Mouse (Mus musculus) gastrocnemius, adult 2 months (tissue): ENCODE measurements around the gene Zfp239. TPM values are rescaled to one million over a fixed set of nuclear protein-coding genes. Genes with fewer than 3 reads are reported as not detected.

Experiments used
- DNase-seq: peaks from one replicate; pipeline ENCODE4 v3.0.0; 2022
- H3K27ac ChIP-seq: fragments of 200-600 bp; 2 replicates; pipeline ENCODE4 v1.8.1; 2022; ENCODE audit warnings: mild to moderate bottlenecking
- H3K4me3 ChIP-seq: fragments of 200-600 bp; 2 replicates; pipeline ENCODE4 v1.8.1; 2022; ENCODE audit warnings: mild to moderate bottlenecking, moderate library complexity
- CTCF ChIP-seq: fragments of 200-600 bp; IDR thresholded peaks from 2 replicates; pipeline ENCODE4 v1.8.1; 2022; ENCODE audit warnings: antibody characterized with exemption, mild to moderate bottlenecking, moderate library complexity
- intact Hi-C: fragments of 180-260 bp; cut with DNase I; formaldehyde crosslinking; loops from one replicate; pipeline ENCODE4 v1.15.1; 2025
- total RNA-seq, 2 experiments: library from RNA; stranded (reverse); gene quantifications; 2 replicates each; pipeline ENCODE4 v1.2.3; 2021

Gene Zfp239
- total RNA-seq, 2 experiments from 2014 or later, result 0.59 to 0.75 TPM

DNA sequence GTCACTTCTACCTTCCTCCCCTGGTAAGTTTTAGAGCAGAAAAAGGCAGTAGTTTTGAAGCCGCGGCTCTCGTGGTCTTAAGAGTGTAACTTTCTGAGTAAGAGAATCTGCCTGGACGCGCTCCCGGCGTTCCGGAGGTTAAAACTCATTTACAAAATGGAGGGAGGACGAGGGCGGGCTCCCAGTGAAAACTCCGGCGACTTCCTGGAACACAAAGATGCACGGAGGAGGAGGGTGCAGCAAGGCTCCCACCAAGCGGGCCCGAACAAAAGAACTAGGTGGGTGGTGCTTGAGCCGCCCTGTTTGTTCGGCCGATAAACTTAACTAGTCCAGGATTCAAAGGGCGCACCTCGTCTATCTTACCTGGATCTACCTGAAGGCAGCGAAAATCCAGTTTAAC is 55.7 kb downstream of the Zfp239 start:
- H3K27ac ChIP-seq, result peak overlapping the region; percentile 99
- peak overlapping the region; percentile 87 for H3K4me3 ChIP-seq
- peak; percentile 60 for DNase-seq
- intact Hi-C loops, result loop anchor here (5.0 kb wide), 1 partner anchor 40 kb away; no protein-coding TSS in a partner anchor
- TF ChIP-seq CTCF, result no peak

DNA sequence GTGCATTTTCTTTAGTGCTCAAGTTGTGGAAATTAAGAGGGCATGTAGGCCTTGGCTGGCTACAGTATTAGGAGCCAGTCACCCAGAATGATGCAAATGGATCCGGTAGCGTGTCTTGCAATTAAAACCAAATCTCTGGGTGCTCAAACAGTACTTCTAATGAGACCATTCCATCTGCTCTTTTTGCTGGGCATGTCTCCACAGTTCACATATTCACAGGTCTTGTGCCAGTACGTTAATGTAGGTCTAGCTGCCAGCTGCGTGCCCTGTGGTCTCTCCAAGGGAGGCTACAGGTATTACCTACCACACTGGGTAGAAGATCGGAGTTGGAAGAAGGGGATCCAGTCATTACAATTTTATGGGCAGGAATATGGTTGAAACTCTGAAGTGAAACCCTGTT is 56.1 kb downstream of the Zfp239 start:
- no peak for TF ChIP-seq CTCF
- no peak for DNase-seq
- intact Hi-C loops, result loop anchor here (5.0 kb wide), 1 partner anchor 41 kb away; no protein-coding TSS in a partner anchor
- Histone ChIP-seq H3K4me3 (peak overlapping the region; percentile 87), H3K27ac (peak overlapping the region; percentile 99)

DNA sequence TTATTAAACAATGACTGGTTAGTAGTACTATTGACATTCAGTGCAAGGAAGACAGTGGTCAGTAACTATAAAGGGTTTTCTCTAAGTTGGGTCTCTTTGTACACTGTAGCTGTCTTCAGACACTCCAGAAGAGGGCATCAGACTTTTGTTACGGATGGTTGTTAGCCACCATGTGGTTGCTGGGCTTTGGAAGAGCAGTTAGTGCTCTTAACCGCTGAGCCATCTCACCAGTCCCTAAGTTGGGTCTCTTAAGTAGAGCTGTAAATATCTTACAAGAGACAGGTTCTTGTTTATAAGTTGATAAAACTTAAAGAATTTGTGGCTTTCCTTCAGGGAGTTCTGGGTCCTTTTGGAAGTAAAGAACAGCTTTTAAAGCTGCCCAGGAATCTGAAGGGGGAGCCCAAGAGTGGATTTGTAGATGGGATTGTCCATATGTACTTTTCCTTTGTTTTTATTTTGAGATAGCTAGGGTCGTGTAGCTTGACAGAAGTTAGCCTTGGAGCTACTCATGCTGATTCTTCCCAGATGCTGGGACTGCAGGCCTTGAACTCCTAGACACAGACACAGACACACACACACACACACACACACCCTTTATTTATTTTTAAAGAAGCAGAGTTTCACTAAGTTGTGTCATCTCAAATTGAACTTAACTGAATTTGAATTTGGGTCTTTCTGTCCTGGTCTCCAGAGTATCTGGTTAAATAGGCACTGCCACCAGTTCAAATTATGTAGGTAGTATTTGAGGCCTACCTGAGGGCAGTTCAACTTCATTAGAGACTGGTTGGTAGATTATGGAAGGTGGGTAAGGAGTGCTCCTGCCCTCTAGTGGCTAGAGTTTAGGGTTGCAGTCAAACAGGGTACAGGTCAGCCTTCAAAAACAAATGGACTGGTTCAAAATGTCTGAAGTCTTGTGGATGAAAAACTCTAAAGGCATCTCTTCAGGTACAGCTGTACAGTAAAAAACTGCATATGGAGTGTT is 59.0 kb downstream of the Zfp239 start:
- intact Hi-C loops, result loop anchor here (2.0 kb wide), 1 partner anchor 80 kb away; the partner anchor contains the start of gene Zfp637
- TF ChIP-seq CTCF, result peak; percentile 90
- no peak for DNase-seq
- Histone ChIP-seq H3K27ac (no peak overlapping the region; the same call in 1 of the 2 replicates), H3K4me3 (no peak overlapping the region)

DNA sequence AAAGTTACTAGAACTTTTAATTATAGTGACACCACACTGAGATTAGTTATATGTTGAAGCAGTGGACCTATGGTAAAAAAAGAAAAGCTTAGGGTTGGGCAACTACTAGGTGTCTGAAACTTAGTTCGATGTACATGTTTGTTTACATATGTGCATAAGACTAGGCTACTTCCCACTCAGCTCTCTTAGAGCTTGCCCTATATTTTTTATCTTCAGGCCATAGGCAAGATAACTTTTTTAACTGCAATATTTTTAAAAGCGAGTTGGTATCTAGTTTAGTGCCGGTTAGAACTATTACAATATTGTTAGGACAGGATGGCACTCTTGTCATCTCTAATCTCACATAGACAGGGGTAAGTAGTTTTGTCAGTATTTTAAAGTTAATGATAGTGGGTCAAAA is 60.1 kb downstream of the Zfp239 start:
- H3K4me3 ChIP-seq, result no peak overlapping the region
- no peak for TF ChIP-seq CTCF
- intact Hi-C loops, result no loop called here
- no peak for DNase-seq
- H3K27ac ChIP-seq, result no peak overlapping the region

Other genes with a start within 250 kb of the Zfp239 start
- 10 to 100 TPM; 39.9 to 42.3 TPM for gene Zfp637, start 20.9 kb upstream of the Zfp239 start, total RNA-seq
- 100 to 1,000 TPM; 104 to 108 TPM for gene Hnrnpf, start 38.2 kb downstream of the Zfp239 start, total RNA-seq
- not detected for gene Fxyd4, start 75.6 kb downstream of the Zfp239 start, total RNA-seq
- under 1 TPM in 1 of 2 experiments, not detected in 1; 0.18 TPM for gene Rasgef1a, start 149.3 kb downstream of the Zfp239 start, total RNA-seq